Mouse (Mus musculus) G1E (cell line): Measurements from ENCODE around the gene Spag8. TPM values are rescaled to one million over a fixed set of nuclear protein-coding genes. Genes with fewer than 3 reads are reported as not detected.
A peak's percentile ranks its signal among the peaks of the same experiment; 100 is the strongest.

Experiments used
- ATAC-seq: 2 replicates; pipeline ENCODE4 v1.8.0; 2016; ENCODE audit warnings: mild to moderate bottlenecking; ENCODE audit not compliant: insufficient number of reproducible peaks, poor library complexity, low FRiP score, severe bottlenecking; ENCODE audit errors: extremely low read depth
- DNase-seq: peaks from one replicate; pipeline ENCODE4 v3.0.0; 2012; ENCODE audit warnings: low spot score
- H3K27me3 ChIP-seq: 2 replicates; pipeline ENCODE4 v1.6.1; 2012; ENCODE audit warnings: mild to moderate bottlenecking, low read length, inconsistent platforms; ENCODE audit not compliant: insufficient read depth
- H3K36me3 ChIP-seq: replicated peaks from 2 replicates; pipeline ENCODE3; 2012; ENCODE audit warnings: mild to moderate bottlenecking, inconsistent platforms
- H3K4me1 ChIP-seq: 2 replicates; pipeline ENCODE4 v1.6.1; 2012; ENCODE audit warnings: low read depth, low read length, inconsistent platforms, mixed read lengths; ENCODE audit not compliant: insufficient read depth
- H3K4me3 ChIP-seq: 2 replicates; pipeline ENCODE4 v1.5.1; 2012; ENCODE audit warnings: low read depth, mild to moderate bottlenecking, inconsistent platforms, low read length, moderate library complexity, mixed read lengths
- H3K9me3 ChIP-seq: replicated peaks from 2 replicates; pipeline ENCODE4 v1.6.1; 2012; ENCODE audit warnings: inconsistent platforms
- CTCF ChIP-seq: IDR thresholded peaks from 2 replicates; pipeline ENCODE4 v1.5.1; 2012; ENCODE audit warnings: low read depth, low read length, inconsistent platforms, mixed read lengths
- GATA1 ChIP-seq: IDR thresholded peaks from 2 replicates; pipeline ENCODE4 v1.6.1; 2012; ENCODE audit warnings: borderline replicate concordance, low read length, inconsistent platforms, mixed read lengths
- GATA2 ChIP-seq: IDR thresholded peaks from 2 replicates; pipeline ENCODE4 v1.6.1; 2012; ENCODE audit warnings: low read depth, low read length, inconsistent platforms, borderline replicate concordance
- POLR2AphosphoS5 ChIP-seq: IDR thresholded peaks from 2 replicates; pipeline ENCODE4 v1.6.1; 2012; ENCODE audit warnings: low read depth, low read length, inconsistent platforms; ENCODE audit not compliant: insufficient replicate concordance
- TAL1 ChIP-seq: conservative IDR thresholded peaks from 2 replicates; pipeline ENCODE4 v1.6.1; 2012; ENCODE audit warnings: low read depth, low read length, inconsistent platforms, mixed read lengths
- polyA plus RNA-seq: library from polyadenylated mRNA; stranded (reverse); fragments of >175 nt; gene quantifications from 2 replicates; pipeline ENCODE4 v1.2.3, GENCODE M21; 2012
- total RNA-seq, 2 experiments: library from RNA; stranded (forward) in 1 of 2; stranded (reverse) in 1 of 2; fragments of 200-1000 nt in 1 of 2; fragments of >200 nt in 1 of 2; fragmentation: Nextera tagmentation in 1 of 2; gene quantifications; 2 replicates each; pipeline ENCODE4 v1.2.3; 2014 to 2017

Gene Spag8
- total and polyA plus RNA-seq, 3 experiments, result 0.33 TPM; not detected in 2

DNA sequence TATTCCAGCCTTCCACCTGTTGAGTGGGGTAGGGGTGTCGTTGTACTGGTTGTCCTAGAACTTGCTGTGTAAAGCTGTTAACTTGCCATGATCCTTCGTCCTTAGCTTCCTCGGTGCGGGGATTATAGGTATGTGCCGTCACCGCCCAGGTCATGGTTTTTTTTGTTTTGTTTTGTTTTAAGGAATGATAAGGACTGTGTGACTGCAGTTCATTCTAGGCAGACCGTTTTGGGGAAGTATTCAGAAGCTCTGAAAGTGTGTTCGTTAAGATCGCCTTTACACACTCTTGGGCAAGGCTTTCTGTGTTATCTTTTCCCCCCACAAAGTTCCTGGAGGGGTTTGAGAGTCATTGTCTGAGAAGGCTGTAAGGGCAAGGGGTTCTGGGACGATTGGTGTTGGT, 40.9 kb downstream of the Spag8 start:
- Histone ChIP-seq H3K4me3 (peak overlapping the region; percentile 59; the same call in 1 of the 2 replicates), H3K27me3 (no peaks in the 10 kb centered on the region), H3K9me3 (no peaks in the 10 kb centered on the region), H3K36me3 (no peaks in the 10 kb centered on the region), H3K4me1 (peaks cover 33% of the 10 kb centered on the region)
- no peak for TF ChIP-seq POLR2AphosphoS5
- TF ChIP-seq GATA1, result no peak
- TF ChIP-seq GATA2, result no peak
- TF ChIP-seq TAL1, result peak; percentile 25; the same call in 1 of the 2 replicates
- no peak for TF ChIP-seq CTCF
- peak; percentile 63 for ATAC-seq
- DNase-seq, result no peak

DNA sequence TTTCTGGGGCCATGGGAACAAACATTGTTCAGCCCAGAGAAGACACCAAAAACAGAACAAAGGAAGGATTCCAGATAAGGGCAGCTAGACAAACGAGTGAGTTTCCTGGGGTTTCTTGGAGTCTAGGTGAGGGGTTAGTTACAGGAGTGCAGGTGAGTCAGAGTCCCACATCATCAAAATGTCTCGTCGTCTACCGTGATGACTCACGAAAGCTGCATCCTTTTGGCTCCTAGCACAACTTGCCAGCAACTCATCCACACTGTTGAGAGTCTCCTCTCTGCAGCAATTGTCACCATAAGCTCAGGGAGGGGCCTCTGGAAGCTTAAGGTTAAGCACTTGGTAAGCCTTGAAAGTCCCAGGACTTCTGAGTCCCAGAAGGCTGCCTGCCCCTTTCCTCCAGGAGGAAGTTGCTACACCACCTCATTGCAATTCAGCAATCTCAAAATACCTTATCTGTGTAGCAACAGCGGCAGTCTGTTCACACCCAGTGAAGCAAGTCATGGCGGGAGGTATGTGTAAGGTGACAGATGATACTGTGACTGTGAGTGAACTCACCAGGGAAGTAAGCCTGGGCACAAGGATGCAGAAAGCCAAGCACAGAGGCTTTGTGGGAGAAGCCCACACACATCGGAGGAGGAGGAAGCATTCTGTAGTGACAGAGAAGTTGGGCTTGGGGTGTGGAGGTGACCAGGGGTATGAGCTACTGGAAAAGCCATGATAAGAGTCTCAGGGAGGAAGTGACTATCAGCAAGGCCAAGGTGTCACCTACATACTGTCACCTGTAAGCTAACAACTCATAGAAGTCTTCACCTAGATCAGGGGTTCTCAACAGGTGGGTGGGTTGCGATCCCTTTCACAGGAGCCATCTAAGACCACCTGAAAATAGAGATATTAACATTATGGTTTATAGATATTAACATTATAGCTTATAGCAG, 48.4 kb downstream of the Spag8 start:
- peak; percentile 67 for ATAC-seq
- DNase-seq, result peak; percentile 36
- H3K9me3 ChIP-seq, result no peaks in the 10 kb centered on the region

DNA sequence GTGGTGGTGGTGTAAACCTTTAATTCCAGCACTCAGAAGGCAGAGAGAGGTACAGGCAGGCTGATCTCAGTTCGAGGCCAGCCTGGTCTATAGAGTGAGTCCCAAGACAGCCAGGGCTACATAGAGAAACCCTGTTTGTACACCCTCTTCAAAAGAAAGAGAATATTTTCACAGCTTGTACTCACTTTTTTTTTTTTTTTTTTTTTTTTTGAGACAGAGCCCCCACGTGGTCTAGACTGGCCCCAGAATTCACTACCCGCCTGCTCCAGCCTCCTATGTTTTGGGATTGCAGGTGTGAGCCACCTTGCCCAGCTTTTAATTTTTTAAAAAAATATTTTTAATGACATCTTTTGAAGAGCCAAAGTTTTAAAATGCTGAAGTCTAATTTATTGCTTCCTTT, 49.3 kb downstream of the Spag8 start:
- Histone ChIP-seq H3K27me3 (no peaks in the 10 kb centered on the region), H3K4me1 (peaks cover 64% of the 10 kb centered on the region), H3K9me3 (no peaks in the 10 kb centered on the region), H3K4me3 (no peak overlapping the region), H3K36me3 (no peaks in the 10 kb centered on the region)
- TF ChIP-seq POLR2AphosphoS5 (no peak), CTCF (no peak), GATA1 (no peak), TAL1 (no peak), GATA2 (no peak)
- DNase-seq (no peak), ATAC-seq (no peak)

More for the DNA sequence above, 48.4 kb downstream of the Spag8 start:
- Histone ChIP-seq H3K36me3 (no peaks in the 10 kb centered on the region), H3K27me3 (no peaks in the 10 kb centered on the region), H3K4me3 (peak overlapping the region; percentile 18; the same call in 1 of the 2 replicates), H3K4me1 (peaks cover 56% of the 10 kb centered on the region)
- no peak for TF ChIP-seq GATA2
- peak; percentile 63 for TF ChIP-seq TAL1
- no peak for TF ChIP-seq GATA1
- no peak for TF ChIP-seq CTCF
- no peak for TF ChIP-seq POLR2AphosphoS5

Other genes with a start within 250 kb of the Spag8 start
Only the 20 nearest of the 26 such genes appear.
- not detected in 2 replicates for gene Sit1, start 169.9 kb downstream of the Spag8 start, total RNA-seq (2014; fragmentation: Nextera tagmentation)
- gene Sit1, start 169.9 kb downstream of the Spag8 start, total RNA-seq (2017), result not detected in 2 replicates
- not detected in 2 replicates for gene Sit1, start 169.9 kb downstream of the Spag8 start, polyA plus RNA-seq
- gene Ccdc107, start 160.7 kb downstream of the Spag8 start, total RNA-seq (2014; fragmentation: Nextera tagmentation), result 18.8 and 25.2 TPM in 2 replicates
- gene Ccdc107, start 160.7 kb downstream of the Spag8 start, total RNA-seq (2017), result 28.3 and 28.6 TPM in 2 replicates
- gene Ccdc107, start 160.7 kb downstream of the Spag8 start, polyA plus RNA-seq, result 72.0 and 82.4 TPM in 2 replicates
- gene Arhgef39, start 153.9 kb downstream of the Spag8 start, total RNA-seq (2014; fragmentation: Nextera tagmentation), result 23.4 and 71.2 TPM in 2 replicates
- gene Arhgef39, start 153.9 kb downstream of the Spag8 start, total RNA-seq (2017), result 29.0 and 32.4 TPM in 2 replicates
- gene Arhgef39, start 153.9 kb downstream of the Spag8 start, polyA plus RNA-seq, result 16.4 and 21.8 TPM in 2 replicates
- gene Car9, start 146.6 kb downstream of the Spag8 start, total RNA-seq (2014; fragmentation: Nextera tagmentation), result not detected in 2 replicates
- 0.11 and 0.12 TPM in 2 replicates for gene Car9, start 146.6 kb downstream of the Spag8 start, total RNA-seq (2017)
- gene Car9, start 146.6 kb downstream of the Spag8 start, polyA plus RNA-seq, result not detected in 2 replicates
- gene Tpm2, start 129.8 kb downstream of the Spag8 start, total RNA-seq (2014; fragmentation: Nextera tagmentation), result not detected in 2 replicates
- gene Tpm2, start 129.8 kb downstream of the Spag8 start, total RNA-seq (2017), result 0.27 TPM in 1 of 2 replicates, not detected in the other
- not detected in 2 replicates for gene Tpm2, start 129.8 kb downstream of the Spag8 start, polyA plus RNA-seq
- gene Creb3, start 91.3 kb downstream of the Spag8 start, total RNA-seq (2014; fragmentation: Nextera tagmentation), result 9.4 and 9.8 TPM in 2 replicates
- gene Creb3, start 91.3 kb downstream of the Spag8 start, total RNA-seq (2017), result 60.0 and 61.0 TPM in 2 replicates
- 1.6 and 1.9 TPM in 2 replicates for gene Creb3, start 91.3 kb downstream of the Spag8 start, polyA plus RNA-seq
- 166 and 262 TPM in 2 replicates for gene Tln1, start 90.9 kb downstream of the Spag8 start, total RNA-seq (2014; fragmentation: Nextera tagmentation)
- gene Tln1, start 90.9 kb downstream of the Spag8 start, total RNA-seq (2017), result 127 and 167 TPM in 2 replicates
- gene Tln1, start 90.9 kb downstream of the Spag8 start, polyA plus RNA-seq, result 138 and 163 TPM in 2 replicates
- 48.5 and 54.7 TPM in 2 replicates for gene Rgp1, start 74.9 kb downstream of the Spag8 start, total RNA-seq (2014; fragmentation: Nextera tagmentation)
- 18.6 and 23.2 TPM in 2 replicates for gene Rgp1, start 74.9 kb downstream of the Spag8 start, total RNA-seq (2017)
- gene Rgp1, start 74.9 kb downstream of the Spag8 start, polyA plus RNA-seq, result 31.2 and 105 TPM in 2 replicates
- 21.4 and 23.8 TPM in 2 replicates for gene Gba2, start 74.7 kb downstream of the Spag8 start, total RNA-seq (2014; fragmentation: Nextera tagmentation)
- gene Gba2, start 74.7 kb downstream of the Spag8 start, total RNA-seq (2017), result 12.6 and 14.1 TPM in 2 replicates
- gene Gba2, start 74.7 kb downstream of the Spag8 start, polyA plus RNA-seq, result 14.5 and 18.3 TPM in 2 replicates
- not detected in 2 replicates for gene Msmp, start 69.1 kb downstream of the Spag8 start, total RNA-seq (2014; fragmentation: Nextera tagmentation)
- gene Msmp, start 69.1 kb downstream of the Spag8 start, total RNA-seq (2017), result 0.17 TPM in 1 of 2 replicates, not detected in the other
- not detected in 2 replicates for gene Msmp, start 69.1 kb downstream of the Spag8 start, polyA plus RNA-seq
- gene Npr2, start 21.7 kb downstream of the Spag8 start, total RNA-seq (2014; fragmentation: Nextera tagmentation), result 6.3 TPM in 1 of 2 replicates, not detected in the other
- 0.23 and 0.44 TPM in 2 replicates for gene Npr2, start 21.7 kb downstream of the Spag8 start, total RNA-seq (2017)
- 0.04 TPM in 2 replicates for gene Npr2, start 21.7 kb downstream of the Spag8 start, polyA plus RNA-seq
- gene Hint2, start 2.9 kb upstream of the Spag8 start, total RNA-seq (2014; fragmentation: Nextera tagmentation), result 16.2 and 18.7 TPM in 2 replicates
- 58.3 and 63.1 TPM in 2 replicates for gene Hint2, start 2.9 kb upstream of the Spag8 start, total RNA-seq (2017)
- 42.4 and 50.2 TPM in 2 replicates for gene Hint2, start 2.9 kb upstream of the Spag8 start, polyA plus RNA-seq
- 2.9 and 6.0 TPM in 2 replicates for gene Tmem8b, start 15.4 kb upstream of the Spag8 start, total RNA-seq (2014; fragmentation: Nextera tagmentation)
- gene Tmem8b, start 15.4 kb upstream of the Spag8 start, total RNA-seq (2017), result 0.76 and 1.1 TPM in 2 replicates
- 2.9 and 3.6 TPM in 2 replicates for gene Tmem8b, start 15.4 kb upstream of the Spag8 start, polyA plus RNA-seq
- 0.34 TPM in 1 of 2 replicates, not detected in the other for gene Fam221b, start 15.6 kb upstream of the Spag8 start, total RNA-seq (2014; fragmentation: Nextera tagmentation)
- 0.49 and 0.58 TPM in 2 replicates for gene Fam221b, start 15.6 kb upstream of the Spag8 start, total RNA-seq (2017)
- 0.05 and 0.10 TPM in 2 replicates for gene Fam221b, start 15.6 kb upstream of the Spag8 start, polyA plus RNA-seq
- gene Olfr70, start 47.2 kb upstream of the Spag8 start, total RNA-seq (2014; fragmentation: Nextera tagmentation), result not detected in 2 replicates
- 0.06 TPM in 1 of 2 replicates, not detected in the other for gene Olfr70, start 47.2 kb upstream of the Spag8 start, total RNA-seq (2017)
- not detected in 2 replicates for gene Olfr70, start 47.2 kb upstream of the Spag8 start, polyA plus RNA-seq
- not detected in 2 replicates for gene Olfr71, start 56.7 kb upstream of the Spag8 start, total RNA-seq (2014; fragmentation: Nextera tagmentation)
- 0.06 and 0.11 TPM in 2 replicates for gene Olfr71, start 56.7 kb upstream of the Spag8 start, total RNA-seq (2017)
- gene Olfr71, start 56.7 kb upstream of the Spag8 start, polyA plus RNA-seq, result not detected in 2 replicates
- gene Hrct1, start 73.6 kb upstream of the Spag8 start, total RNA-seq (2014; fragmentation: Nextera tagmentation), result not detected in 2 replicates
- gene Hrct1, start 73.6 kb upstream of the Spag8 start, total RNA-seq (2017), result 0.16 TPM in 1 of 2 replicates, not detected in the other
- not detected in 2 replicates for gene Hrct1, start 73.6 kb upstream of the Spag8 start, polyA plus RNA-seq
- gene Spaar, start 76.4 kb upstream of the Spag8 start, total RNA-seq (2014; fragmentation: Nextera tagmentation), result not detected in 2 replicates
- gene Spaar, start 76.4 kb upstream of the Spag8 start, total RNA-seq (2017), result 0.11 TPM in 1 of 2 replicates, not detected in the other
- gene Spaar, start 76.4 kb upstream of the Spag8 start, polyA plus RNA-seq, result not detected in 2 replicates
- gene Olfr159, start 117.4 kb upstream of the Spag8 start, total RNA-seq (2014; fragmentation: Nextera tagmentation), result not detected in 2 replicates
- not detected in 2 replicates for gene Olfr159, start 117.4 kb upstream of the Spag8 start, total RNA-seq (2017)
- gene Olfr159, start 117.4 kb upstream of the Spag8 start, polyA plus RNA-seq, result not detected in 2 replicates
- not detected in 2 replicates for gene Olfr156, start 170.3 kb upstream of the Spag8 start, total RNA-seq (2014; fragmentation: Nextera tagmentation)
- 0.05 and 0.23 TPM in 2 replicates for gene Olfr156, start 170.3 kb upstream of the Spag8 start, total RNA-seq (2017)
- gene Olfr156, start 170.3 kb upstream of the Spag8 start, polyA plus RNA-seq, result not detected in 2 replicates